Mouse (Mus musculus) E14TG2a.4 (cell line): ENCODE measurements around the gene Gimap7.

Source experiments
- CTCF ChIP-seq: conservative IDR thresholded peaks from 2 replicates; pipeline ENCODE4 v1.5.1; 2014; ENCODE audit warnings: low read length
- POU5F1 ChIP-seq: IDR thresholded peaks from 2 replicates; pipeline ENCODE4 v1.6.1; 2014; ENCODE audit warnings: low read length, borderline replicate concordance

GRCm38 (mm10) chr6:48723468-48723867, 5.0 kb downstream of the Gimap7 start:
- TF ChIP-seq CTCF (no peak), POU5F1 (no peak)
